Mouse (Mus musculus): Measurements from ENCODE around the gene Usp7. TPM values are rescaled to one million over a fixed set of nuclear protein-coding genes. Genes with fewer than 3 reads are reported as not detected.
"Not testable (repeated sequence)": the region's sequence is repeated elsewhere in the genome, so short reads cannot be mapped to it uniquely, and the experiment has no call there.

Gene Usp7
- total RNA-seq, 2 experiments from 2014 or later, result 153 to 157 TPM

- DNase-seq (ENCODE audit: low spot score in 2 of 2), result no peak
These were observed 39.8 kb downstream of the Usp7 start for GRCm38 (mm10) chr16:8752334-8752733.

GRCm38 (mm10) chr16:8751555-8752235, 40.4 kb downstream of the Usp7 start:
- no peak for DNase-seq (ENCODE audit: low spot score in 2 of 2)

- no peak for DNase-seq (ENCODE audit: low spot score in 2 of 2)
These were observed 43.2 kb downstream of the Usp7 start for GRCm38 (mm10) chr16:8748904-8749303.

GRCm38 (mm10) chr16:8748175-8748846, 43.8 kb downstream of the Usp7 start:
- DNase-seq (ENCODE audit: low spot score in 2 of 2), result no peak

- DNase-seq (ENCODE audit: low spot score in 2 of 2), result no peak
These were observed 44.3 kb downstream of the Usp7 start for GRCm38 (mm10) chr16:8747772-8748171.

- no peak for DNase-seq (ENCODE audit: low spot score in 2 of 2)
These were observed 45.6 kb downstream of the Usp7 start for GRCm38 (mm10) chr16:8746509-8746908.

GRCm38 (mm10) chr16:8745751-8746150, 46.4 kb downstream of the Usp7 start:
- no peak for DNase-seq (ENCODE audit: low spot score in 2 of 2)

GRCm38 (mm10) chr16:8743989-8744388, 48.1 kb downstream of the Usp7 start:
- no peak for DNase-seq (ENCODE audit: low spot score in 2 of 2)

- DNase-seq (ENCODE audit: low spot score in 2 of 2), result no peak
These were observed 50.4 kb downstream of the Usp7 start for GRCm38 (mm10) chr16:8741697-8742096.

GRCm38 (mm10) chr16:8741110-8741509, 51.0 kb downstream of the Usp7 start:
- no peak for DNase-seq (ENCODE audit: low spot score in 2 of 2)

GRCm38 (mm10) chr16:8738542-8739514, 53.3 kb downstream of the Usp7 start:
- DNase-seq (ENCODE audit: low spot score in 2 of 2), result peak; percentile 90 to 94

- DNase-seq (ENCODE audit: low spot score in 2 of 2), result peak; percentile 36 to 48
These were observed 54.2 kb downstream of the Usp7 start for GRCm38 (mm10) chr16:8737666-8738541.

- no peak for DNase-seq (ENCODE audit: low spot score in 2 of 2)
These were observed 54.8 kb downstream of the Usp7 start for GRCm38 (mm10) chr16:8737341-8737665.

GRCm38 (mm10) chr16:8736757-8737156, 55.4 kb downstream of the Usp7 start:
- DNase-seq (ENCODE audit: low spot score in 2 of 2), result no peak

- DNase-seq (ENCODE audit: low spot score in 2 of 2), result no peak
These were observed 56.1 kb downstream of the Usp7 start for GRCm38 (mm10) chr16:8736032-8736431.

GRCm38 (mm10) chr16:8734693-8735092, 57.4 kb downstream of the Usp7 start:
- DNase-seq (ENCODE audit: low spot score in 2 of 2), result no peak

GRCm38 (mm10) chr16:8733624-8734023, 58.5 kb downstream of the Usp7 start:
- DNase-seq (ENCODE audit: low spot score in 2 of 2), result no peak

GRCm38 (mm10) chr16:8732450-8732849, 59.7 kb downstream of the Usp7 start:
- DNase-seq (ENCODE audit: low spot score in 2 of 2), result not testable (repeated sequence)

- DNase-seq (ENCODE audit: low spot score in 2 of 2), result no peak
These were observed 60.5 kb downstream of the Usp7 start for GRCm38 (mm10) chr16:8731630-8732029.

GRCm38 (mm10) chr16:8728111-8728748, 63.9 kb downstream of the Usp7 start:
- DNase-seq (ENCODE audit: low spot score in 2 of 2), result no peak
